19 mouse cellular contexts compared by ENCODE assay signal in genomic region chr17:65796056-65796455, GRCm38 (mm10).
"Had no signal": no experiment of that assay in that cellular context is flagged by ENCODE, and none has a peak within 500 bp of the region (broad histone marks: within the 10 kb centered on the region; RNA-seq: fewer than 3 reads in every experiment).

No protein-coding gene starts in this region.

- H3K27ac ChIP-seq: midbrain, embryonic 10.5 days; midbrain, embryonic 13.5 days; midbrain, embryonic 15.5 days; neural tube, embryonic 13.5 days; neural tube, embryonic 15.5 days; stomach, embryonic 15.5 days; stomach, postnatal 0 days had no signal

- H3K9ac ChIP-seq: lung, embryonic 14.5 days; midbrain, embryonic 13.5 days; midbrain, embryonic 15.5 days; neural tube, embryonic 13.5 days; neural tube, embryonic 15.5 days; stomach, embryonic 15.5 days had no signal

- H3K4me3 ChIP-seq: midbrain, embryonic 10.5 days; midbrain, embryonic 13.5 days; midbrain, embryonic 15.5 days; myocyte; neural tube, embryonic 13.5 days; neural tube, embryonic 15.5 days; stomach, embryonic 15.5 days had no signal

- ATAC-seq: midbrain, embryonic 13.5 days; midbrain, embryonic 15.5 days had no signal

- H3K36me3 ChIP-seq: midbrain, embryonic 15.5 days; neural tube, embryonic 15.5 days had no signal

- DNase-seq: lung, adult 18-20 months; lung, embryonic 14.5 days; lung, postnatal 10 days; lung, postnatal 4 days; retina, postnatal 1 day; right cerebral cortex, adult 18-20 months; right cerebral cortex, postnatal 25 days; right cerebral cortex, postnatal 4 days; thymus, adult 2 months; thymus, postnatal 25 days; thymus, postnatal 4 days had no signal

- H3K4me2 ChIP-seq: lung, embryonic 14.5 days; midbrain, embryonic 13.5 days; midbrain, embryonic 15.5 days; neural tube, embryonic 13.5 days; neural tube, embryonic 15.5 days; stomach, embryonic 15.5 days had no signal

- H3K9me3 ChIP-seq: midbrain, embryonic 10.5 days; midbrain, embryonic 13.5 days; midbrain, embryonic 15.5 days; neural tube, embryonic 13.5 days; neural tube, embryonic 15.5 days; stomach, embryonic 15.5 days had no signal

- H3K4me1 ChIP-seq: midbrain, embryonic 15.5 days; stomach, embryonic 15.5 days had no signal

- H3K27me3 ChIP-seq: midbrain, embryonic 13.5 days; midbrain, embryonic 15.5 days; neural tube, embryonic 13.5 days; neural tube, embryonic 15.5 days; stomach, embryonic 15.5 days had no signal
